Mouse (Mus musculus): Measurements from ENCODE around the gene Src. TPM values are rescaled to one million over a fixed set of nuclear protein-coding genes. Genes with fewer than 3 reads are reported as not detected.

The Src gene
- polyA plus RNA-seq, 1 experiment from 2014 or later: 3.1 TPM

DNA sequence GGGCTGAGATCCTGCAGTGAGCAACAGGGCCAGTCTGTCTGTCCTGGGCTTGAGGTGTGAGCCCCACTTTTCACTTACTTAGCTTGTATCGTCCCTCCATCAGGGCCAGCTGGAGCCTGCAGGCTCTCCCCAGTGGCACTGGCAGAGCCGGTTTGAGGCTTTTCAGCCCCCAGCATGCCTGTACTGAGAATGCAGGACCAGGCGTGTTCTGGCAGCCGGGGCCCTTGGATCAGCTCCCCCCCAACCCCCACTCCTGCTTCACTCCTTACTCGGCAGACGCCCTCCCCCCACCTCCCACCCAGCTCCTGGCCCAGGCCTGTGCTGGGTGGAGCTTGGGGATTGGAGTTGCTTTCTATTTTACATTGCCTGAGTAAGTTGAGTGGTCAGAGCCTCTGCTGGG is 16.3 kb downstream of the Src start:
- Histone ChIP-seq H3K36me3 (ENCODE audit: inconsistent target) (no peaks in the 10 kb centered on the region), H3K27ac (no peak overlapping the region), H3K4me3 (ENCODE audit: inconsistent target) (no peak overlapping the region), H3K79me2 (ENCODE audit: inconsistent target) (no peaks in the 10 kb centered on the region)
- 90% methylated on average over 5 of the region's 6 CpGs for WGBS (ENCODE audit: missing documents)

DNA sequence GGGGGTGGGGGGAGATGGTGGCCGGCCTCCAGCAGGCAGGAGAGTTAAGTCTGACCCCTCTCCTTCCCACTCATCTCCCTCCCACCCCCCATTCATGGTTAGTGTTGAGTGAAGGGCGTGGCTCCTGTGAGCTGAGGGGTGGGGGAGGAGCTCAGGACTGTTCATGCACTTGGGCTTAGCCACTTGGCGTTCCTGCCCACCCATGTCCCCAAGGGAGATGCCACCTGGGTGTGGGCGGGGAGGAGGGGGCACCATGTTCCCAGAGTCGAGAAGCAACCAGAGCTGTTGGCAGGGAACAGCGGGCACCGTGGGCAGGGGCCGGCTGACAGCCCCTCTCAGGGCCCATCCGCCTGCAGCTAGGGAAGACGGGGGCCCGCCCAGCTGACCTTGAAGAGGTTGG is 18.3 kb downstream of the Src start:
- 91% methylated on average over 10 of the region's 11 CpGs for WGBS (ENCODE audit: missing documents)
- Histone ChIP-seq H3K79me2 (ENCODE audit: inconsistent target) (no peaks in the 10 kb centered on the region), H3K4me3 (ENCODE audit: inconsistent target) (no peak overlapping the region), H3K27ac (no peak overlapping the region), H3K36me3 (ENCODE audit: inconsistent target) (no peaks in the 10 kb centered on the region)

DNA sequence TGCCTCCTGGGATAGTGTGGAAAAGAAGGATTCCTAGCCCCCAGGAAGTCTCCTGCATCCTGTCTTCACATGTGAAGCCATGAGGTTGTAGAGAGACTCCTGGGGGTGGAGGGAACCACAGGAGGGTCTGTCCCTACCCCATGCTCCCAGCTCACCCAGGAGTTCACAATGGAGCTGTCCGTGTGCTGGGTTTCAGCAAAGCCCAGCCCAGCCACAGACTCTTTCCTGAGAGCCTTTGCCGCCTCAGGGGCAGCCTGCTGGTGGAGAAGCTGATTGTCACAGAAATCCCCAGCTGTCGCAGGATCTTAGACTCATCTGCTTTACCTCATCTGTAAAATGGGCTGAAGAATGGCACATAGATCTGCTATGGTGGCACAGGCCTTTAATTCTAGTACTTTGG is 18.9 kb downstream of the Src start:
- WGBS (ENCODE audit: missing documents): 95% methylated on average over 3 of the region's 3 CpGs
- no peak overlapping the region for H3K27ac ChIP-seq
- H3K79me2 ChIP-seq (ENCODE audit: inconsistent target): no peaks in the 10 kb centered on the region
- H3K36me3 ChIP-seq (ENCODE audit: inconsistent target): no peaks in the 10 kb centered on the region
- no peak overlapping the region for H3K4me3 ChIP-seq (ENCODE audit: inconsistent target)

DNA sequence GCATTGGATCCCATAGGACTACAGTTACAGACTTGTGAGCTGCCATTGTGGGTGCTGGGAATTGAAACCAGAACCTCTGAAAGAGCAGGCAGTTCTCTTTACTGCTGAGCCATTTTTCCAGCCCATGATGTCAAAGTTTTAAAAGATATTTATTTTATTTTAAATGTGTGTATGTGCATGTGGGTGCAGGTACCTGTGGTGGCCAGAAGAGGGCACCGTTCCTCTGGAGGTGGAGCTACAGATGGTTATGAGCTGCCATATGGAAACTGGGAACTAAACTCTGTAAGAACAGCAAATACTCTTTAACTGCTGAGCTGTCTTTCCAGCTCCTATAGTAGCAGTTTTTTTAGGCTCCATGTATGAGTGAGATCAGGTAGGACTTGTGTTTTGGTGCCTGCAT is 23.1 kb downstream of the Src start:
- Histone ChIP-seq H3K27ac (no peak overlapping the region), H3K4me3 (ENCODE audit: inconsistent target) (no peak overlapping the region), H3K36me3 (ENCODE audit: inconsistent target) (no peaks in the 10 kb centered on the region), H3K79me2 (ENCODE audit: inconsistent target) (no peaks in the 10 kb centered on the region)
- 100% methylated on average over 1 of the region's 1 CpGs for WGBS (ENCODE audit: missing documents)

DNA sequence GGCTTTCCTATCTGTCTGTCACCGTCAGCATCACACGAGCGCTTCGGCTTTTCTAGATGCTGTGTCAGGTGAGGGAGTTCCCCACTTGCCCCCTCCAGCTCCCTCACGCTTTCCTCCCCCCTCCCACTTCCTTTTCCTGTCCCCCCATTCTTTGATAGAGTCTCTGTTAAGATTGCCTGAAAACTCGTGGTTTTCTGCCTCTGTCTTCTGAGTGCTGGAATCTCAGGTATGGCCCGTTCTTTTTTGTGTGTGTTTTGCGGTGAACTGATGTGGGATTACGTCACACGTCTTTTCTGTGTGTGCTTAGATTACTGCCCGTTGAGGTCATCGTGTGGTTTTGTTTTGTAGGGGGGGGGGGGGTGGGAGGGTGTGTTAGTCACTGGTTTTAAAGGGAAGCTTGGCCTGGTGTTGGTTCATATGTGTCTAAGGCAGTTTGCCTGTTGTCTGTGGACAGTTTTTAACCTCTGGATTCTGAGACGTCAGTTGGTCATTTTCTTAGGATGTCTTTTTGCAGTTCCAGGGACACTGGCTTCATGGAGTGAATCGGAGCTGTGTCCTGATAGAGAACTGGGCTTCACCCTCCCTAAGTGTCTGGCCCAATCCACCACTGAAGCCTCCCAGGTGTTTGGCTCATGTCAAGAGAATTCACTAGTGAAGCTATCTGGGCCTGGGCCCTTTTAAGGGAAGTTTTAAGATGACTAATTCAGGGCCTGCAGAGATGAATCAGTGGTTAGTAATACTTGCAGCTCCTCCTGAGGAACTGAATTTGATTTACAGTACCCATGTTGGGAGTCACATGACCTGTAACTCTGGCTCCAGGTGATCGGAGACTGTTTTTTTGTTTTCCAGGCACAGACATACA is 29.3 kb downstream of the Src start:
- Histone ChIP-seq H3K27ac (peak overlapping the region; percentile 50), H3K36me3 (ENCODE audit: inconsistent target) (no peaks in the 10 kb centered on the region), H3K79me2 (ENCODE audit: inconsistent target) (no peaks in the 10 kb centered on the region), H3K4me3 (ENCODE audit: inconsistent target) (no peak overlapping the region)
- 9% methylated on average over 15 of the region's 15 CpGs for WGBS (ENCODE audit: missing documents)

DNA sequence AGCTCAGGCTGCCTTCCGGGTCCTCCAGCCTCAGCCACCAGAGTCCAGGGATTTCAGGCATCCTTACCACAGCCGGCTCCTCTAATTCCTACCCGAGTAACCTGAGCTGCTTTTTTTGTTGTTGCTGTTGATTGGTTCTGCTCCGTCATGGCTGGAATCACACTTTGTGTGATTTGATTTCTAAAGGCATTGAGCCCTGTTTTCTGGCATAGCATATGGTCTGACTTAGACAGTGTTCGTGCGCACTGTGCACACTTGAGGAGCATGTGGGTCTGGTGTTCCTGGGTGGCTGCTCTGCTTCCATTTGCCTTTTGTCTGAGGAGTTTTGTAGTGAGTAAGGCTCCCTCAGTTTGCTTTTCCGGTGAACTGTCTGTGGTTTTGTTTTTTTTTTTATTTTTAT is 30.1 kb downstream of the Src start:
- Histone ChIP-seq H3K27ac (peak overlapping the region; percentile 50), H3K4me3 (ENCODE audit: inconsistent target) (no peak overlapping the region), H3K79me2 (ENCODE audit: inconsistent target) (no peaks in the 10 kb centered on the region), H3K36me3 (ENCODE audit: inconsistent target) (no peaks in the 10 kb centered on the region)
- WGBS (ENCODE audit: missing documents): 91% methylated on average over 7 of the region's 7 CpGs

DNA sequence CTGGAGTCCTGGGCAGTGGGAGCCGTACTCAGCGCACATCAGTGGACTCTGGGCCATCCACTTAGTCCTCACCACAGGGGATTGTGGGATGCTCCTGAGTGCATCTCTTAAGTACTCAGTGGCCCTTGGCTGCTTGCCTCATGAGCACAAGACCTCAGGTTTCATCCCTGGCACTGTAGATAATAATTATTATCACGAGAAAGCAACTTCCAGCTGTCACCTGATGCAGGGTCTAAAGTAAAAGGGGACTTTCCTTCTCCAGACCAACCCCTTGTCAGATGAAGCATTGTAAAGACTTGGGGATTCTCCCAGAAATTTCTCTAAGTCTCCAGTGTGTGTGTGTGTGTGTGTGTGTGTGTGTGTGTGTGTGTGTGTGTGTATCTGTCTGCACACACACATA is 32.7 kb downstream of the Src start:
- no peak overlapping the region for H3K4me3 ChIP-seq (ENCODE audit: inconsistent target)
- H3K27ac ChIP-seq: no peak overlapping the region
- 95% methylated on average over 3 of the region's 3 CpGs for whole genome bisulfite sequencing (ENCODE audit: missing documents)
- H3K79me2 ChIP-seq (ENCODE audit: inconsistent target): no peaks in the 10 kb centered on the region
- H3K36me3 ChIP-seq (ENCODE audit: inconsistent target): no peaks in the 10 kb centered on the region

DNA sequence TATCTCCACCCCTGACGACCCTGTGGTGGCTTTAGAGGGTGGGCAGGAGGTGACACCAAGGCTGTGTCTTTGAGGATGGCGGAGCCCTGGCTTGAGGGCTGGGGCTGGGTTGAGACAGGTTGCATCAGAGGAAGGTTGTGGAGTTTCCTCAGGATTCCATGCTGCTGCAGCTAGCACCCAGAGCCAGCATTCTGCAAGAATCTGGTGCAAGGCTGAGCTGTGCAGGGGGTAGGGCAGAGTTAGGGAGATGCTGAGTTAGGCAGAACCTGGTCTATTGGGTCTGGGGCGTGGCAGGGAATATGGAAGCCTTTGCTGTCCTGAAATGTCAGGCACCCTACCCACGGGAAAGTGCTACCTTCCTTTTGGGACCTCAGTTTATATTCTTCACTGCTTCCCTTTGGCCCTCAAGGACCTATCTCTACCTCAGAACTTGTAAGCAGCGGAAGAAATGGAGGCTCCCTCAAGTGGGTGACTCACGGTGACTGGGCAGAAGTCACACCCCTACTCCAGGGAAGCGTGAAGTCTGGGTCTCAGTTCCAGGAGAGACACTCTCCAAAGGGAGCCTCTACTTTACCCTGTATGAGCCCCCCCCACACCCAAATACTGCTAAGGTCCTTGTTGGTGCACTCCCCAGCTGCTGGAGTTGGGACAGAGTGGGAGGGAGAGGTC is 33.3 kb downstream of the Src start:
- whole genome bisulfite sequencing (ENCODE audit: missing documents): 85% methylated on average over 7 of the region's 7 CpGs
- Histone ChIP-seq H3K79me2 (ENCODE audit: inconsistent target) (no peaks in the 10 kb centered on the region), H3K36me3 (ENCODE audit: inconsistent target) (no peaks in the 10 kb centered on the region), H3K27ac (no peak overlapping the region), H3K4me3 (ENCODE audit: inconsistent target) (no peak overlapping the region)

DNA sequence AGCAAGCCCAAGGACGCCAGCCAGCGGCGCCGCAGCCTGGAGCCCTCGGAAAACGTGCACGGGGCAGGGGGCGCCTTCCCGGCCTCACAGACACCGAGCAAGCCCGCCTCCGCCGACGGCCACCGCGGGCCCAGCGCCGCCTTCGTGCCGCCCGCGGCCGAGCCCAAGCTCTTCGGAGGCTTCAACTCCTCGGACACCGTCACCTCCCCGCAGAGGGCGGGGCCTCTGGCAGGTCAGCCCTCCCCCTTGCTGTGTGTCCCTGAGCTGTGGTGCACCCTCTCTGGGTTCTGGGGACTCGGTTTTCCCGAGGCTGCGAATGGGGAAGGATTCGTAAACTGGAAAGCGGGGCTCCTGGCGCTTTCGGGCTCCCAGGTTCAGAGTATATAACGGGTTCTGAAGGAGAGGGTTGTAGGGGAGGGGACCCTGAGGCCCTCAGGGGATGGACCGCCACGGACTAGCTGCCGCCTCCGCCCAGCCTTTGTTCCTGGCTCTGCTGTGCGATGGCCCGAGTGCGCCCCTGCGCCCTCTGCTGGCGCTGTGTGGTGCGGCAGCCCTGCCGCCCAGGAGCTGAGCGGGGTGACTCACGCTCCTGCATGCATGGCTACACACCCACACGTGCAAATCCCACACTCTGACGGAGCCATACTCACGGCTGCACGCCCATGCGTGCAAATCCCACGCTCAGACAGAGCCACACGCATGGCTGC is 39.0 kb downstream of the Src start:
- no peaks in the 10 kb centered on the region for H3K79me2 ChIP-seq (ENCODE audit: inconsistent target)
- 2% methylated on average over 49 of the region's 56 CpGs for WGBS (ENCODE audit: missing documents)
- H3K4me3 ChIP-seq (ENCODE audit: inconsistent target): peak overlapping the region; percentile 17; the same call in 1 of the 2 replicates
- no peaks in the 10 kb centered on the region for H3K36me3 ChIP-seq (ENCODE audit: inconsistent target)
- H3K27ac ChIP-seq: no peak overlapping the region

DNA sequence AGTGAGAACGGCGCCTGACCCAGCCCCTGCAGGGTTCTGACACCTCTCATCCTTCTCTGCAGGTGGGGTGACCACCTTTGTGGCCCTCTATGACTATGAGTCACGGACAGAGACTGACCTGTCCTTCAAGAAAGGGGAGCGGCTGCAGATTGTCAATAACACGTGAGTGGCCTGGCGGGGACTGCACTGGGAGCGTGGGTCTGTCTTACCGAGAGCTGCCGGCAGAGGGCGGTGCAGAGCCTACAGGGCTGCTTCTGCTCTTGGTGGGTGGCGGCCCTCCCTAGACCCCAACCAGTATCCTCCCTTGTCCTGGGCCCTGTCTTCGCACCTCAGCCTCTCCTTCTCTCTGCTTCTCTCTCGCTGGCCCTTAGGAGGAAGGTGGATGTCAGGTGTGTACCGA is 40.2 kb downstream of the Src start:
- H3K4me3 ChIP-seq (ENCODE audit: inconsistent target): no peak overlapping the region
- 23% methylated on average over 14 of the region's 14 CpGs for WGBS (ENCODE audit: missing documents)
- H3K36me3 ChIP-seq (ENCODE audit: inconsistent target): no peaks in the 10 kb centered on the region

DNA sequence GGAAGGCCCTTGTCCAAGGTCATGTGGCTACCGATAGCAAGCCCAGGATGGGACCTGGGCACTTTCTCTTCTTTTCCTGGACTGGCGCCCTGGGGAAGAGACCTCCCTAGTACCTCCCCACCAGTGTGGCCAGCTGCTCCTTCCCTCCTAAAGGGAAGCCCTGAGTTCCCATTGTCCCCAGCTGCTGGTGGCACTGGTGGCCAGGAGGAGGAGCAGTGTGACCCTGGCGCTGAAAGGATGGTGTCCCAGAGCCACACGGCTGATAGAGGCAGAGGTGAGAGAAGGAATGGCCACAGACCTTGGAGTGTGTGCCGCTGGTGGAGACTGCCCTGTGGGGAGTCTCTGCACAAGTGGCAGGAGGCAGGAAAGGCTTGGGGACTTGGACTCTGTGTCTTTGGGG is 41.5 kb downstream of the Src start:
- H3K79me2 ChIP-seq (ENCODE audit: inconsistent target): no peaks in the 10 kb centered on the region
- no peak overlapping the region for H3K27ac ChIP-seq
- no peak overlapping the region for H3K4me3 ChIP-seq (ENCODE audit: inconsistent target)
- 81% methylated on average over 5 of the region's 5 CpGs for WGBS (ENCODE audit: missing documents)
- no peaks in the 10 kb centered on the region for H3K36me3 ChIP-seq (ENCODE audit: inconsistent target)

More for the DNA sequence above, 40.2 kb downstream of the Src start:
- H3K27ac ChIP-seq: no peak overlapping the region
- no peaks in the 10 kb centered on the region for H3K79me2 ChIP-seq (ENCODE audit: inconsistent target)

DNA sequence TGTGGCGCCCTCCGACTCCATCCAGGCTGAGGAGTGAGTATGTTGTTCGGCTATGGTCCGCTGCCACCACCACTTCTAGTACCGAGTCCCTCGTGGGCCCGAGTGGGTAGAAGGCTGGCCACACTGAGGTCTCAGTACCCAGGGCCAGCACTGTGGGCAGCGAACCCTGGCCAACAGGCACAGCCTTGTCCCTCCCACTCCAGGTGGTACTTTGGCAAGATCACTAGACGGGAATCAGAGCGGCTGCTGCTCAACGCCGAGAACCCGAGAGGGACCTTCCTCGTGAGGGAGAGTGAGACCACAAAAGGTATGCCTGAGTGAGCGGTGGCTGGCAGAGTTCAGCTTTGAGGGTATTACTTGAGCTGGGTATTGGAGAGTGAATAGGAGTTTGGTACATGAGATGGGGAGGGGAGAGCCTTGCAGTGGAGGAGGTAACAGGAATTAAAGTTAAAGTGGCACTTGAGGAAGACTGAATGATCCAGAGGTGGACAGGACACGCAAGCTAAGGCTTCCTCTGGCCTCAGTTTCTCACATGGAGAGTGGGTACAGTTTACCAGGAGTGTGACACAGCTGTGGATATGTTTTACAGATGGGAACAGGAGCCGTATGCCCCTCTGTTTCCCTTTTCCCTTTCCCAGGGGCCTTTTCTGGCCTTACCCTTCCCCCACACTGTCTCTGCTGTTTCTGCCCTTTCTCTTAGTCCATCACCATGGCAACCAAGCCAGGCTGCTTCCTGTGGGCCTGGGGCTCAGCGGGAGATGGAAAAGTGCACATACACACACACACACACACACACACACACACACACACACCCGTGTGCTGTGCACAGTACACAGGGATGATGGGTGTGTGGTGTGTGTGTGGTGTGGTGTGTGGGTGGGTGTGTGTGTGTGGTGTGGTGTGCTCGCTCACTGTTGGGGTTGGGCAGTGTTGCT is 44.8 kb downstream of the Src start:
- H3K27ac ChIP-seq: no peak overlapping the region
- WGBS (ENCODE audit: missing documents): 91% methylated on average over 19 of the region's 20 CpGs
- no peaks in the 10 kb centered on the region for H3K79me2 ChIP-seq (ENCODE audit: inconsistent target)
- no peaks in the 10 kb centered on the region for H3K36me3 ChIP-seq (ENCODE audit: inconsistent target)
- no peak overlapping the region for H3K4me3 ChIP-seq (ENCODE audit: inconsistent target)

DNA sequence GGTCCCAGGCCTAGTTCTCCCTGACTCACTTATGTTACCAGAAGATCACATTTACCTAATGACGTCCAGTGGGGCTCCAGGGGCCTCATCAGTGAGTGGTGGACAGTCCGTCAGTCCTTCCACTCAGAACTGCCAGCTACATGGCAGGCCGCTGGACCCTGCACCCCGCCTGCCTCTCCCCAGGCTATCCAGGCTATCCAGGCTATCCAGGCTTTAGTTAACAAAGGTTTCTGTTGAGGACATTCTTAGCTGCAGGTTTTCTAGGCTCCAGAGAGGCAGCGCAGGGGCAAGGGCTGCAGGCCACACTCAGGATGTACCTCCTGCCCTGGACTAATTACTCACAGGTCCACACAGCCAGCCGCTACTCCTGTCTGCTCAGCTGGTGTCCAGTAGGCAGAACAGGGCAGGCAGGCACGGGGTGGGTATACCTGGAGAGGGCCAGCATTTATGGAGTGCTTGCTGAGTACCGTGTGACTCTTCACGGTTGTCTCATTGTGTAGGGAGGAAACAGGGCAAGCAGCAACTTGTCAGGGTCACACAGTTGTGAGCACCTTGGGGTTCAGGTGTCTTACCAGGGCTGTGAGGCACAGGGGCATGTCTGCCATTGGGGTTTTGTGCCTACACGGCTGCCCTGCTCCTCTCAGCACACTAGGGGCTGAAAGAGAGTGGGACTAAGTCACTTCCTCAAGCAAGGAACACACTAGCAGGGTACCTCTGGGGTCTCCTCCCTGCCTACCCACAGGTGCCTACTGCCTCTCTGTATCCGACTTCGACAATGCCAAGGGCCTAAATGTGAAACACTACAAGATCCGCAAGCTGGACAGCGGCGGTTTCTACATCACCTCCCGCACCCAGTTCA is 45.9 kb downstream of the Src start:
- no peaks in the 10 kb centered on the region for H3K36me3 ChIP-seq (ENCODE audit: inconsistent target)
- H3K27ac ChIP-seq: no peak overlapping the region
- no peak overlapping the region for H3K4me3 ChIP-seq (ENCODE audit: inconsistent target)
- 90% methylated on average over 16 of the region's 16 CpGs for WGBS (ENCODE audit: missing documents)
- no peaks in the 10 kb centered on the region for H3K79me2 ChIP-seq (ENCODE audit: inconsistent target)
